Mouse (Mus musculus): ENCODE data around the gene Lbr.

- no peak for TF ChIP-seq CTCF (IDR thresholded peaks at IDR 0.05; ENCODE audit: low read depth)
- no peak for TF ChIP-seq EP300 (IDR thresholded peaks at IDR 0.05; ENCODE audit: low read depth)
Observed at GRCm38 (mm10) chr1:181841396-181841795, 1.4 kb downstream of the Lbr start.
